Mouse (Mus musculus): ENCODE data around the gene Thbs2. TPM values are rescaled to one million over a fixed set of nuclear protein-coding genes. Genes with fewer than 3 reads are reported as not detected.

Gene Thbs2
- polyA plus RNA-seq (2016; fragmentation: Nextera tagmentation; extraction: Ambion mirVana), result 1.2 and 1.3 TPM in 2 replicates

- Histone ChIP-seq H3K36me3 (no peaks in the 10 kb centered on the region), H3K27me3 (ENCODE audit: insufficient read depth, poor library complexity, severe bottlenecking) (peaks cover 11% of the 10 kb centered on the region; the same call in 1 of the 2 replicates), H3K4me3 (peak within 1 kb of the TSS; percentile 54), H3K9me3 (no peaks in the 10 kb centered on the region), H3K4me1 (0 out of 2 replicates have a peak, but pooled peaks cover 4% of the 10 kb centered on the region), H3K27ac (peak within 1 kb of the TSS; percentile 48; the same call in 1 of the 2 replicates)
- WGBS, result under 1% methylated on average over 14 of the region's 14 CpGs
- DNase-seq (ENCODE audit: low spot score), result no peak
Measured at GRCm38 (mm10) chr17:14693994-14694374, at the start of gene Thbs2. Gene Thbs2 (minus strand): TSS chr17:14694235.

DNA sequence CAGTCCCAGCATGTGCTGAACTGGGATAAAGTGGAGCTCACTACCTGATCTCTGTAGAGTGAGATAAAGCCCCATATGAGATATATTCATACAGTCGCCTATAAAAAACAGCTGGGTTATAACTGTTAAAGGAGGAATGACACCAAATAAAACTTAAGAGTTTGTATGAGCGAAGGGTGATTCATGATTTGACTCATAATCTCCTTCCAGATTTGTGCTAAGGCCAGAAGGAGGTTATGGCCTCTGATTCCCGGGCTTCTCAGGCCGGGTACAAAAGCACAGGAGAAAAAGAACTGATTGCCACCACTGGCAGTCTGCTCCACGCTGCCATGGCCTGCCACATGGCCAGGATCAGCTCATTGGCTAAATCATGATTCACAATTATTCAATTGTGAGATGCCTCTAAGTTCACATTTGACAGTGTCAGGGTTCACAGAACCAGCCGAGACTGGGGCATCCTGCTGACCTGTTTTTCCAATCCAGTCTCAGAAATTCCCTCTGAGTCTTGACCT lies 41.5 kb upstream of the Thbs2 start:
- WGBS, result 79% methylated on average over 6 of the region's 6 CpGs
- no peaks in the 10 kb centered on the region for H3K36me3 ChIP-seq

GRCm38 (mm10) chr17:14734380-14734779 lies 40.3 kb upstream of the Thbs2 start:
- WGBS, result 74% methylated on average over 4 of the region's 4 CpGs
- H3K36me3 ChIP-seq, result no peaks in the 10 kb centered on the region

More for the DNA sequence above, 41.5 kb upstream of the Thbs2 start:
- no peak for DNase-seq (ENCODE audit: low spot score)
- H3K27me3 ChIP-seq (ENCODE audit: insufficient read depth, poor library complexity, severe bottlenecking), result no peaks in the 10 kb centered on the region
- H3K4me3 ChIP-seq, result no peak overlapping the region
- H3K4me1 ChIP-seq, result peaks cover 4% of the 10 kb centered on the region; the same call in 1 of the 2 replicates
- H3K9me3 ChIP-seq, result no peaks in the 10 kb centered on the region
- H3K27ac ChIP-seq, result no peak overlapping the region

GRCm38 (mm10) chr17:14733941-14734340 lies 39.9 kb upstream of the Thbs2 start:
- H3K4me3 ChIP-seq, result no peak overlapping the region
- no peaks in the 10 kb centered on the region for H3K36me3 ChIP-seq
- DNase-seq (ENCODE audit: low spot score), result no peak
- H3K4me1 ChIP-seq, result peaks cover 6% of the 10 kb centered on the region; the same call in 1 of the 2 replicates
- H3K27me3 ChIP-seq (ENCODE audit: insufficient read depth, poor library complexity, severe bottlenecking), result no peaks in the 10 kb centered on the region
- WGBS, result 65% methylated on average over 10 of the region's 10 CpGs
- no peaks in the 10 kb centered on the region for H3K9me3 ChIP-seq
- H3K27ac ChIP-seq, result no peak overlapping the region

More at GRCm38 (mm10) chr17:14734380-14734779, 40.3 kb upstream of the Thbs2 start:
- Histone ChIP-seq H3K4me1 (peaks cover 6% of the 10 kb centered on the region; the same call in 1 of the 2 replicates), H3K9me3 (no peaks in the 10 kb centered on the region), H3K27ac (no peak overlapping the region), H3K27me3 (ENCODE audit: insufficient read depth, poor library complexity, severe bottlenecking) (no peaks in the 10 kb centered on the region), H3K4me3 (no peak overlapping the region)
- DNase-seq (ENCODE audit: low spot score), result no peak

DNA sequence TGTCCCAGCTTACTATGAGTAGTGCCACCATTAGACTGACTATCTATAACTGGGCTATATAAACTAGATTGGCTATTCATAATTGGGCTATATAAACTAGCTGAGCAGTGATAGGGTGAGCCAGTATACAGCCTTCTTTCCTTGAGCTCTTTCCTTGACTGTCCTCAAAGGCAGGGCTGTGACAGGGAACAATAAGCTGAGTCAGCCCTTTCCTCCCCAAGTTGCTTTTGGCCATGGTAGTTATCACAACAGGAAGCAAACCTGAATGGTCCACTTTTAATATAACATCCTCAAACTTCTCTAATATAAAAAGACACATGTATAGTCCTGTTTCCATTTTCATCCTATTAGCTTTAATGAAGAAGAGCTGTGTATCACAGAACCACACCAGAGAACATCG lies 39.0 kb upstream of the Thbs2 start:
- Histone ChIP-seq H3K4me3 (no peak overlapping the region), H3K4me1 (peaks cover 7% of the 10 kb centered on the region; the same call in 1 of the 2 replicates)
- 90% methylated on average over 1 of the region's 1 CpGs for WGBS

GRCm38 (mm10) chr17:14730629-14731028 lies 36.6 kb upstream of the Thbs2 start:
- WGBS, result 52% methylated on average over 5 of the region's 5 CpGs
- H3K9me3 ChIP-seq, result no peaks in the 10 kb centered on the region
- H3K27me3 ChIP-seq (ENCODE audit: insufficient read depth, poor library complexity, severe bottlenecking), result no peaks in the 10 kb centered on the region
- no peaks in the 10 kb centered on the region for H3K36me3 ChIP-seq
- peak; percentile 73 for DNase-seq (ENCODE audit: low spot score)
- peaks cover 15% of the 10 kb centered on the region; the same call in 1 of the 2 replicates for H3K4me1 ChIP-seq
- H3K27ac ChIP-seq, result no peak overlapping the region
- H3K4me3 ChIP-seq, result no peak overlapping the region

More for the DNA sequence above, 39.0 kb upstream of the Thbs2 start:
- H3K36me3 ChIP-seq, result no peaks in the 10 kb centered on the region
- H3K27me3 ChIP-seq (ENCODE audit: insufficient read depth, poor library complexity, severe bottlenecking), result no peaks in the 10 kb centered on the region
- DNase-seq (ENCODE audit: low spot score), result no peak
- H3K9me3 ChIP-seq, result no peaks in the 10 kb centered on the region
- H3K27ac ChIP-seq, result no peak overlapping the region

- Histone ChIP-seq H3K27ac (no peak overlapping the region), H3K4me1 (peaks cover 15% of the 10 kb centered on the region; the same call in 1 of the 2 replicates), H3K4me3 (no peak overlapping the region), H3K9me3 (no peaks in the 10 kb centered on the region), H3K27me3 (ENCODE audit: insufficient read depth, poor library complexity, severe bottlenecking) (no peaks in the 10 kb centered on the region), H3K36me3 (no peaks in the 10 kb centered on the region)
- DNase-seq (ENCODE audit: low spot score), result peak; percentile 30
- 37% methylated on average over 3 of the region's 3 CpGs for WGBS
Measured at GRCm38 (mm10) chr17:14727481-14727880, 33.4 kb upstream of the Thbs2 start.

- Histone ChIP-seq H3K9me3 (no peaks in the 10 kb centered on the region), H3K36me3 (no peaks in the 10 kb centered on the region), H3K4me1 (peaks cover 9% of the 10 kb centered on the region; the same call in 1 of the 2 replicates), H3K27ac (no peak overlapping the region), H3K27me3 (ENCODE audit: insufficient read depth, poor library complexity, severe bottlenecking) (no peaks in the 10 kb centered on the region), H3K4me3 (no peak overlapping the region)
- 34% methylated on average over 2 of the region's 2 CpGs for WGBS
- DNase-seq (ENCODE audit: low spot score), result peak; percentile 57
Measured at GRCm38 (mm10) chr17:14724786-14725185, 30.8 kb upstream of the Thbs2 start.

DNA sequence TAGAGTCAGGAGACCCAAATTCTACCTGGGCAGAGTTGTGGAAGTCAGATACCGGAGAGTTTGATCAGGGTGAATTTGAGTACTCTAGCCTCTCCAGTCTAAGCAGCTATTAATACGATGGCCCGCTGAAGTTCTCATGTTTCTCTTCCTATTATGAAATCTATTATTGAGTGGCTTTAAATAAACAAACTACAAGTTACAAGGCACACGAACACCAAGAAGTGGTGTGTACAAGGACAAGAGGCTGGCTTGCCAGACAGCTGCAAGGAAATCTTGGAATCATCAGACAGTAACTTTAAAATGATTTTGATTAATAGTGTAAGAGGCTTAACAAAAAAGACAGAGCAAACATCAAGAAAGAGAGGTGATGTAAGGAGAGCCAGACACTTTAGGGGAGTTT lies 27.3 kb upstream of the Thbs2 start:
- no peak for DNase-seq (ENCODE audit: low spot score)
- 89% methylated on average over 4 of the region's 4 CpGs for WGBS
- no peaks in the 10 kb centered on the region for H3K9me3 ChIP-seq
- H3K27me3 ChIP-seq (ENCODE audit: insufficient read depth, poor library complexity, severe bottlenecking), result no peaks in the 10 kb centered on the region
- H3K36me3 ChIP-seq, result no peaks in the 10 kb centered on the region
- no peaks in the 10 kb centered on the region for H3K4me1 ChIP-seq
- H3K4me3 ChIP-seq, result no peak overlapping the region
- H3K27ac ChIP-seq, result no peak overlapping the region

DNA sequence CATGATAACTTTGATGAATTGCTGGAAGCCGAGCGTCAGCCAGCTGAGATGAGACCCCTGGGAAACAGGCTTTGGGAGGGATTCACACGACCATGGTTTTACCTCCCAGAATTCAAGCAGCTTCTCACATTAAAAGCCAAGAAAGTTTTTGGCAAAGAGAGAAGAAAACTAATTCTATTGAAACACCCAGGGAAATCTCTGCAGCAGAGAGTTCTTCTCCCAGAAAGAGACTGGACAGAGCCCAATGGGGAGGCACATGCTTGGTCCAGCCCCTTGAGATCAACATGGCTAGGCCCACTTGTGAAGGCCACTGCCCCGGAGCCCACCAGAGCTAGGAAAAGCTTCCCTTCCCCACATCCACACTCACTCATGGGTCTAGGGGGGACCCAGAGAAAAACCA lies 26.9 kb upstream of the Thbs2 start:
- H3K36me3 ChIP-seq, result no peaks in the 10 kb centered on the region
- H3K4me3 ChIP-seq, result no peak overlapping the region
- no peak overlapping the region for H3K27ac ChIP-seq
- DNase-seq (ENCODE audit: low spot score), result peak; percentile 27
- no peaks in the 10 kb centered on the region for H3K4me1 ChIP-seq
- H3K9me3 ChIP-seq, result no peaks in the 10 kb centered on the region
- WGBS, result 66% methylated on average over 4 of the region's 4 CpGs
- no peaks in the 10 kb centered on the region for H3K27me3 ChIP-seq (ENCODE audit: insufficient read depth, poor library complexity, severe bottlenecking)

DNA sequence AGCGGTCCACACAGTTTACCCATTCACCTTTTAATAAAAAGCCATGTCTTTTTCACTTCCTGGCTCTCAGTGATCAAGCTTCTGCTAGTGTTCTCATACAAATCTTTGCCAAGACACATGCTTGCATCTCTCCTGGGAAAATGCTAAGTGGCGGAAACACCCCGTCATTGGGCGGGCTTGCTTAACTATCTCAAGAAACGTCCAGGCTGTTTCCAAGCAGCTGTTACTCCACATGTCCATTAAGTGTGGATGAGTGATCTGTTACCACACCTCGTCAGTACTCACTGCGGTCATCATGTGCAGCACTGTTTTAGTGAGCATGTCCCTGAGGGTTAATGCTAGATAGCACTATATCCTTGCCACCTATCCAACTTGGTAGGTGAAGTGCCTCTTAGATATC lies 26.2 kb upstream of the Thbs2 start:
- peak; percentile 20 for DNase-seq (ENCODE audit: low spot score)
- H3K27me3 ChIP-seq (ENCODE audit: insufficient read depth, poor library complexity, severe bottlenecking), result no peaks in the 10 kb centered on the region
- H3K4me1 ChIP-seq, result no peaks in the 10 kb centered on the region
- no peak overlapping the region for H3K4me3 ChIP-seq
- no peaks in the 10 kb centered on the region for H3K9me3 ChIP-seq
- H3K36me3 ChIP-seq, result no peaks in the 10 kb centered on the region
- 83% methylated on average over 7 of the region's 7 CpGs for WGBS
- no peak overlapping the region for H3K27ac ChIP-seq

DNA sequence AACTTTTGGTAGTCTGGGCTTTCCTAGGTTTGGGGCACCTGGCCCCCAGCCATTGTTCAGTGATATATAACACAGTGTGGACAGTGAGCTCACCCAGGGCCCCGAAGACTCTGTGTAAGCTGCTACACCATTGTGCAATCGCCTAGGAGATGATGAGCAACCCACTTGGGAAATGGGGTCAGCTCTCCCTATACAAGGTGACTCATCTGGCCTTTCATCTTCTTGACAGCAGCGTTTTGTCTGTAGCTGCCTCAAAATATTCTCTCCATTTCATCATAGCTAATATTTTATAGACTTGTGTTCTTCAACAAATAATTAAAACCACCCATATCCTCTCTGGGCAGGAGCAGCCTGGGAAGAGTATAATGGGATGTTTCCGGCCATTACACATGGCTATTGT lies 24.8 kb upstream of the Thbs2 start:
- no peaks in the 10 kb centered on the region for H3K27me3 ChIP-seq (ENCODE audit: insufficient read depth, poor library complexity, severe bottlenecking)
- no peak overlapping the region for H3K4me3 ChIP-seq
- no peaks in the 10 kb centered on the region for H3K4me1 ChIP-seq
- H3K36me3 ChIP-seq, result no peaks in the 10 kb centered on the region
- H3K9me3 ChIP-seq, result no peaks in the 10 kb centered on the region
- 82% methylated on average over 4 of the region's 4 CpGs for WGBS
- H3K27ac ChIP-seq, result no peak overlapping the region
- DNase-seq (ENCODE audit: low spot score), result peak; percentile 63

DNA sequence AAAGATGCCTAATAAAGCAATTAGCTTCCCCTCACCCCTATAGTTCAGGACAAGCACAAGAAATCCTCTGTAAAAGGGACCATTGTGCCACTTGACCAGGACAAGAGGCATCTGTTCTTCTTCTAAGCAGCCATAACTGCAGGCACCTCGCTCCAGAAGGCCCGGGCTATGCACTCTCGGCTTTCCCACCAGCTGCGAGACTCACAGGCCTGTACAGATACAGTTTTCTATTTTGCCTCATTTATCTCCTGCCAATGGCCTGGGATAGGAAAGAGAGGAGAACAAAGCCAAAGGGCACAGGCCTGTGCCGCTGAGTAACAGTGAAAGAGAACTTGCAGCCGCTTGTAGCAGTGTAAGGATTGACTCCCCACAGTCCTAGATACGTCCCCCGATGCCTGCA lies 20.7 kb upstream of the Thbs2 start:
- Histone ChIP-seq H3K4me3 (no peak overlapping the region), H3K36me3 (no peaks in the 10 kb centered on the region), H3K27ac (no peak overlapping the region), H3K9me3 (no peaks in the 10 kb centered on the region), H3K4me1 (no peaks in the 10 kb centered on the region), H3K27me3 (ENCODE audit: insufficient read depth, poor library complexity, severe bottlenecking) (no peaks in the 10 kb centered on the region)
- peak; percentile 66 for DNase-seq (ENCODE audit: low spot score)
- WGBS, result 65% methylated on average over 8 of the region's 8 CpGs

GRCm38 (mm10) chr17:14714374-14714773 lies 20.3 kb upstream of the Thbs2 start:
- no peaks in the 10 kb centered on the region for H3K9me3 ChIP-seq

More at GRCm38 (mm10) chr17:14714374-14714773, 20.3 kb upstream of the Thbs2 start:
- Histone ChIP-seq H3K4me1 (no peaks in the 10 kb centered on the region), H3K27me3 (ENCODE audit: insufficient read depth, poor library complexity, severe bottlenecking) (no peaks in the 10 kb centered on the region), H3K4me3 (no peak overlapping the region), H3K27ac (no peak overlapping the region), H3K36me3 (no peaks in the 10 kb centered on the region)
- 81% methylated on average over 3 of the region's 3 CpGs for WGBS
- peak; percentile 67 for DNase-seq (ENCODE audit: low spot score)

Data from heart, embryonic 10.5 days (tissue).